Mouse (Mus musculus): ENCODE data around the gene Dcst1.

GRCm38 (mm10) chr3:89384331-89385076 lies 19.5 kb upstream of the Dcst1 start:
- TF ChIP-seq POLR2A (IDR thresholded peaks at IDR 0.05; ENCODE audit: low read depth, low read length) (no peak), CTCF (IDR thresholded peaks at IDR 0.05; ENCODE audit: borderline replicate concordance, insufficient read depth, low read length) (no peak)

Measured in embryonic fibroblast, embryonic 13.5 days (primary cell).